Mouse (Mus musculus) small intestine, adult 2 months (tissue): ENCODE measurements at regions not wholly inside any gene's neighbourhood (a gene's known extent, or its start where the extent isn't known, plus 50 kb on each side); places are given as distances from the start of the nearest gene placed in this dataset.

Experiments
- CTCF ChIP-seq: fragments of 200-500 bp; IDR thresholded peaks from 2 replicates; pipeline ENCODE4 v1.5.1; 2012; ENCODE audit warnings: low read depth, mild to moderate bottlenecking, control low read depth, inconsistent platforms, low read length, moderate library complexity, mixed read lengths; ENCODE audit not compliant: insufficient replicate concordance, insufficient read length; ENCODE audit errors: extremely low read depth
- POLR2A ChIP-seq: fragments of 200-500 bp; IDR thresholded peaks from 2 replicates; pipeline ENCODE4 v1.6.1; 2012; ENCODE audit warnings: low read depth, mild to moderate bottlenecking, control low read depth, inconsistent platforms, low read length, moderate library complexity

GRCm38 (mm10) chr7:37369698-37370097 is 403.7 kb downstream of the Zfp536 start:
- TF ChIP-seq CTCF (no peak), POLR2A (no peak)
